Mouse (Mus musculus): ENCODE measurements around the gene Ercc6l2.

Ercc6l2 gene

DNA sequence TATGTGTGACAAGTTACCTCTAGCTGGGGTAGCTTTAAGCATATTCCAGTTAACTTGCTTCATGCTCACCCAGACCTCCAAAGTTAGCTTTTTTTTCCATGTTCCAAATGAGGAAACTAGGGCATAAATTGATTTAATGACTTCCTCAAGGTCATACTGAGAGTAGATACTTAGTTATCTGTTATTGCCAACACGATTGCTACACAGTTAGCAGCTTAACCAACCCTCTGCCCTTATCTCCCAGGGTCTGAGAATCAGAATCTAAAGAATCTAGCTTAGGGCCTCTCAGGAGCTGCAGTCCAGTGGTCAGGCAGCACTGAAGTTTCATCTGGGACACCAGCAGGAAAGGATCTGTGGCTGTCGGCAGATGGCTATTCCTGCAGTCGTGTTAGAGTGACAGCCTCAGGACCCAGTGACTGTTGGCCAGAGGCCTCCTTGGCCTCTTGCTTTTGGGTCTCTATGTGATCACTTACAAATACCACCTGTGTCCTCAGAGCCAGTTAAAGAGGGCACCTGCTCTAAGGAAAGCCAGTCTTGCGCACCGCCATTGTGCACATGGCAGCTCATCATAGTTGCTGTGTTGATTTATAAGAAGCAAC lies 115.0 kb downstream of the Ercc6l2 start:
- no peak for DNase-seq (ENCODE audit: low read depth, low spot score)

DNA sequence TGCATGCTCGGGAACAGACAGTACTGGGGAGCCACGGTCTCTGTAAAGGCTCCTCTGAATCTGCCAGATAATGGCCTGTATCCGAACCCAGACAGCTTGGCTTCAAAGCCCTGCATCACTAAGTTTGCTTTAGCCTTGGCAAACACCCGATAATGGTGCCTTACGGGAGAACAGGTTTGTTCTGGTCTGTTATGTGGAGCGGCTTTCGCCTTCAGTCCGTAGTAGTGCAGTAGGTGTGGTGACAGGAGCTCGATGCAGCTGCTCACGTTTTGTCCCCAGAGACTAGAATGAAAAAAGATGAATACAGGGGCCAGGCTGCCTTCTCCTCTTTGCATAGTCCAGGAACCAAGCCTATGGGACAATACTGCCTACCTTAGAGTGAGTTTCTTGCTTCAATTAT lies 115.5 kb downstream of the Ercc6l2 start:
- no peak for DNase-seq (ENCODE audit: low read depth, low spot score)

DNA sequence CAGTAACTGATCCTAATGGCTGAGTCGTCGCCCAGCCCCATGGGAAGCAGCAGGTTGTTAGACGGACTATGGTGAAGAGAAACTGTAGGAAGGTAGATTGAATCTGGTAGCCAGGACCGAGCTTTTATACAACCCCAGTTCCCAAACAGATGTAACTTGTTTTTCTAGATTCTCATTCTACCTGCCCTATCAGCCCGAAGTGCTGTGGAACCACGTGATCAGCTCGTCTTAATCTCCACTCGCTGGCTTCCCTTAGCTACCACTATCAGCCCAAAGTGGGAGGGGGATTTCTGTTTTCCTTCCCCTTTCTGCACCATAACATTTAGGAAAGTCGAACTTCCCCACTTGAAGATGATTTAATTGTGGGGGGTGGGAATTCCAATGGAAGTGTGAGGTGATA lies 121.3 kb downstream of the Ercc6l2 start:
- DNase-seq (ENCODE audit: low read depth, low spot score) = no peak

DNA sequence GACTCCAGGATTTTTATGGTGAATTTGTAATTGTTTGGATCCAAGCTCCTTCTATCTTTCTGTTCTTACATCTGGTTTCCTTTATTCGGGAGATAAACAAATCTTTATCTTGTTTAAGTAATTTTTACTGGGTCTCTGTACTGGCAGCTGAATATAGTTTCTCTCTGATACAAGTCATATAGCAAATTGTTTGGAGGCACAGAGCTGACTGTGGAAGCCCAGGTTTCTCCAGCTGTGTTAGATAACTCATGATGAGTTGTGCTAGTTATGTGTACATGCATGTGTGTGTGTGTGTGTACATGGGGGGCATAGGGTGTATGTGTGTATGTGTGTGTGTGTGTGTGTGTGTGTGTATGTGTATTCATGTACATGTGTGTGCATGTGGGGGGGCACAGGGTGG lies 125.2 kb downstream of the Ercc6l2 start:
- no peak for DNase-seq (ENCODE audit: low read depth, low spot score)

DNA sequence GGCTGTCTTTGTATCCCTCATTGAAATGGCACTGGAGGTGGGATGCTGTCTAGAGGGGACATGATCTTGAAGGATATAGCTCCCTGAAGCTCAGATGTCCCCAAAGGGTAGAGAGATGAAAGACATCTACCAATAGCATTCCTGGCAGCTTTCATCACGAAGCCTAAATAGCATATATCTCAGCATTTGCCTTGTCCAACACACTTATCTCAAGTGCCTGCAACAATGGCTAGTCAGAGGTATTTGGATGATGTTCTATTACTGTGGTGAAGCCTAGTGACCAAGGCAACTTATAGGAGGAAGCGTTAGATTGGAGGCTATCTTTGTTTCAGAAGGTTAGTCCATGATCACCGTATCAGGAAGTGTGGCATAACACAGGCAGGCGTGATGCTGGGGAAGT lies 126.1 kb downstream of the Ercc6l2 start:
- no peak for DNase-seq (ENCODE audit: low read depth, low spot score)

DNA sequence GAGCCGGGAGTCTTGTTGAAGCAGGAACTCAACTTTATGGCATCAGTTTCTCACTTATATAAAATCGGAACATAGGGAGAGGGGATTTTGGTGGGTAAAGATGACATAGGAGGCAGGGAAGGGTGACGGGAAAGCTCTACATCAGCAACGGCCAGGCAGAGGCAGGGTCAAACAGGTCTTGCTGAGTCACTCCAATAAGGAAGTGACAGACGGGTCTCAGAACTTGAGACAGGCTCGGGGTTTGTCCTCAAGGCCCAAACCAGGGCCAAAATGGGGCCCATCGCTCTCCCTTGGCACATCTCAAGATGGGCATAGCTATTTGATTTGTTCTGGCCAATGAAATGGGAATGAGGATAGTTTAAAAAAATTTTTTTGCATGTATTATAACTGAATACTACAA lies 128.6 kb downstream of the Ercc6l2 start:
- DNase-seq (ENCODE audit: low read depth, low spot score) = no peak

DNA sequence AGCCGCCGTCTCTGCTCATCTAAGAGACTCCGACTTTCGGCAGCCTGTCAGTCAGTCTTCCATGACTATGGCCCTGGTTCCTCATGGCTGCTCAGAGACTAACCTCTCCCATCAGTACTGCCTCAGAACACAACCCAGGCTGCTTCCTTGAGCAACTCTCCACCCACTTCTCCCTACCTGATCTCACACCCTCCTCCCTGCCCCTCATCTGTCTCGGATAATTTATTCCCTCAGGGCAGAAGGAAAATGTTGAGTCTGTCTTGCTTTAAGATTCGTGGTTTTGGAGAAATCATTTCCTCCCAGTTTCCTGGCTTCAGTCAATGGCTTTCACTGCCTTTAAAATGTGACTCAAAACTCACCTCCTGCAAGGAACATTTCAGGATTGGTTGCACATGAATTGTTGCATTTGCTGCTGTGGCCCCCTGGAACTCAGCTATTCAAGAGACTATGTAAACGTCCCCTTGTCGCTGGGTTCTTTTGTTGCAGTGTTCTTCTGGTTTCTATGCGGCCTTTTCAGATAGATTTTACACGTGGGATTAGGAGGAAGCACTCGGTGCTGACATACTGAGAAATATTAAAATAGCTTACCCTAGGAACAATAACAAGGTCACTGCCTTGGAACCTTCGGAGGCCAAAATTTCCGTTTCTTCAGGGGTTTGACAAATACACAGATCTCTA lies 129.4 kb downstream of the Ercc6l2 start:
- no peak for DNase-seq (ENCODE audit: low read depth, low spot score)

Measured in retina, postnatal 7 days (tissue).